Mouse (Mus musculus): ENCODE data around the gene Klrb1c.

GRCm38 (mm10) chr6:128799896-128800270 lies 10.9 kb upstream of the Klrb1c start:
- TF ChIP-seq POLR2A (IDR thresholded peaks at IDR 0.05; ENCODE audit: borderline replicate concordance, extremely low read depth, low read depth, low read length) (no peak), CTCF (IDR thresholded peaks at IDR 0.05; ENCODE audit: insufficient read depth, low read length) (no peak)

All from lung, adult 2 months (tissue).